Mouse (Mus musculus) telencephalon, adult 2 months (tissue): ENCODE measurements around the gene Tgm6.
A peak's percentile ranks its signal among the peaks of the same experiment; 100 is the strongest.

ENCODE experiments used
- DNase-seq: peaks from one replicate; pipeline ENCODE4 v3.0.0-alpha.2; 2011; ENCODE audit warnings: low read depth, low spot score

Gene Tgm6

DNA sequence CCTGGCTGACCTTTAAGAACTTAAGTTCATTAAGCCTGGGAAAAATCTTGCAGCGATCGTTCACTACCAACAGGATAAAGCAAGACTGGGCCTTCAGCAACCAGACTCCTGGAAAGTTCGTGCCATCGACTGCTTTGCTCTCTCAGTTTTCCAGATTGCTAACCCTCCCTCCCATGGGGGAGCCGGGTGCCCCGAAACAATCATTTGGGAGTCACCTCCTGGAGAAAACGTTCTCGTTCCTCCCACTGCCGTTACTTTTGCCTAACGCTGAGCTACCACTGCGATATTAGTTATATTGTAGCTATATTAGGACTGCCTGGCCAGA, 66.1 kb downstream of the Tgm6 start:
- DNase-seq = no peak

DNA sequence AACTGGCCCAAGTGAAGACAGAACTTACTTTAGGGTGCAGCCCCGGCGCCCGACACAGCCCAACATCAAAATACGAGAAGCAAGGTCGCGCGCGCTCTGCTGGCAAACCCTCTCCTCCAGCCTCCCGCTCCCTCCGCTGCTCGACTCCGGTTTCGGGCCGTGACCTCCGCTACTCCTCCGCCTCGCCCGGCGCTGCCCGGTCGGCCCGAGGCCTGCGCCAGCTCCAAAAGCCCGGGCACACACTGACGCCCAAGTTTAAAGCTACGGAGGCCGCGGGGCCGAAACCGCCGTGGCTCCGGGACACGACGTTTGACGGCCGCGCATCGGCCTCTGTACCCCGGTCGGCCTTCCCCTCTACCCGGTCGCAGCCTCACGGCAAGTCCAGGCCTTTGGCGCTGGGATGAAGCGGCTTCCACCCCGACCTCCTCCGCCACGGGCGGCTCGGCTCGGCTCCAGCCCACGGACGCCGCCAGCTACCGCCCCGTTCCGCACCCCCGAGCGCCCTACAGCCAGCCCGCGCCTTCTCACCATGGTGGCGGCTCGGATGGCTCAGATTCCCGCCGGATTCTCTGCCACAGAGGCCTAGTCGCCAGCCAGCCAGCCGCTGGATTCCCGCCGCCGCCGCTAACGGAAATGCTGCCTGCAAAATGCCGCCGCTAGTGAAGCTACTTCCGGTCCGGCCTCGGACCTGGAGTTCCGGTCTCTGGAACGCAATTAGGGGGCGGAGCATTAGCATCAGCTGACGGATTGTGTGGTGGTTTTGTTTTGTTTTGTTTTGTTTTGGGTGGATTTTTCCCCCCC, 66.7 kb downstream of the Tgm6 start, which contains the start of gene Snrpb:
Gene Snrpb (minus strand): TSS at position 698 of the 801 bp plus-strand sequence.
- peak; percentile 84 for DNase-seq

DNA sequence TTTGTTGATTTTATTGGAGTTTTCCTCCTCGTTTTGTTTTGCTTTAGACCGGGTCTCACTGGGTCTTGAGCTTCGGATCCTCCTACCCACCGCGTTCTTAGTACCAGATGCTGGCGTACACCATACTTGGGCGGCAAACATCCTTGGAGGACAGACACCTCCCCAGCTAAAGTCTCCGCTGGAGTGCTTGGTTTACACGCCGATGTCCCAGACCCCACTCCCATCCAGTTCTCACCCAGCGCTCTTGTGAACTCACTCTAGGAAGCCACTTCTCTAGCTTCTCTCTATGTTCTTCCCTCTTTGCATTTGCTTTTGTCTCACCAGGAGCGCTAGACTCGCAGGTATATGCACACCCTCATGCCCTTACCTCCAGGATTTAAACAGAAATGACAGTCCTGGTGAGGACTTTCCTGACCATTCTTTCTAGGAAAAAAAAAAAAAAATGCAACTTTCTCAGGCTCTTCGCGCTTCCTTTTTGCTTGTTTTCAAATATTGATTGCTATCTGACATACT, 67.3 kb downstream of the Tgm6 start:
- DNase-seq = no peak

DNA sequence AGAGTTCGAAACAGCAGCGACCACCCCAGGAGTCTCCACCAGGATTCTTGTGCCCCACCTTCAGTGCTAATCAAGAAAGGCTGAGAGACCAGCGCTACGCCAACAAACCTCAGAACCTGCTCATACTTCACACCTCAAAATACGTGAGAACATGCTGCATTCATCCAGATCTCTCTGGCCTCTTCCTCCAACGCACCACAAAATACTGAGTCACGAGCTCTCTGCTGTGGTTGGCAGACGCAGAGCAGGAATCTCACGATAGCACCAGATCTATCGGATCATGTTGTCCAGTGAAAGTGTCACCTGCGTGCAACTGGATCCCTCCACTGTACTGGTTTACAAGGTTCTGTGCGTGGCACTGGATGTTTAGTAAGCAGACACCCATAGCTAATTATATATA, 76.2 kb downstream of the Tgm6 start:
- DNase-seq = no peak

DNA sequence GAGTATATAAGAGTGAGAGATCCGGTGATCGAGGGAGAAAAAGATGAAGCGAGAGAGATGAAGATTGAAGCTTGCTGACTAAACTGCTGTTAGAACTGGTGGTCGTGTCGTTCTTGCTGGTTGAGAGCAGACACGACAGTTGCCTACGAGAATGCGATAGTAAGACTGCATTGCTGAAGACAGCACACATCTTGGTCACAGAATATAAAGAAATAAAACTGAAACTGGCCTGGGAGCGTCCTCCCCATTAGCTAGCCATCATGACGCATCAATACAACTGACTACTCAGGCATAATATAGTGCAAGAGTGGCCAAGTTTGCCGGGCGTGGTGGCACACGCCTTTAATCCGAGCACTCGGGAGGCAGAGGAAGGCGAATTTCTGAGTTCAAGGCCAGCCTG, 82.7 kb downstream of the Tgm6 start, which contains the start of gene Tmc2:
Gene Tmc2 (plus strand): TSS at position 301 of the 400 bp plus-strand sequence.
- DNase-seq = no peak

DNA sequence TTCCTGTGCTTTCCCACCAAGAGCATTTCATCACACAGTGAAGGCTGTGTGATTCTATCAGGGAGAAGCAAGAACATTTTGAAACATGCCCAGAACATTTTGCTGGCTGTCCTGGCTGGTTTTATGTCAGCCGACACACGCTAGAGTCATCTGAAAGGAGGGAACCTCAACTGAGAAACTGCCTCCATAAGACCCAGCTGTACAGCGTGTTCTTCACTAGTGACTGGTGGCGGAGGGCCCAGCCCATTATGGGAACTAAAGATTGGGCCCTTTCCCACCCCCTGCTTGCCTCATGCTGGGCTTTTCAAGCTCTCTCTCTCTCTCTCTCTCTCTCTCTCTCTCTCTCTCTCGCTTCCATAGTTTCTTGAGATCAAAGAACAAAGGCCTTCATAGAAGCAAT, 88.7 kb downstream of the Tgm6 start:
- no peak for DNase-seq
